ENCODE assay signal across 8 mouse cellular contexts in genomic region chr8:11727651-11728481, GRCm38 (mm10). TPM values are rescaled to one million over a fixed set of nuclear protein-coding genes. Genes with fewer than 3 reads are reported as not detected.
DNase-seq lines count a peak whose midpoint lies in the region; ATAC-seq lines count a peak whose summit lies in the region.

Gene Arhgef7, plus strand, starts transcription at chr8:11727721.

- no peaks in the 10 kb centered on the region for H3K9me3 ChIP-seq in embryonic facial prominence, embryonic 14.5 days (ENCODE audit: control insufficient read depth, low read length)
- no peaks in the 10 kb centered on the region for H3K9me3 ChIP-seq in limb, embryonic 11.5 days (ENCODE audit: control insufficient read depth, low read length)
- no peaks in the 10 kb centered on the region for H3K9me3 ChIP-seq in midbrain, embryonic 14.5 days (ENCODE audit: control insufficient read depth, low read length)

- H3K4me3 ChIP-seq in embryonic facial prominence, embryonic 14.5 days (ENCODE audit: low read depth, low read length) = peak within 1 kb of the TSS; percentile 71
- peak within 1 kb of the TSS; percentile 72 for H3K4me3 ChIP-seq in limb, embryonic 11.5 days (ENCODE audit: low read depth, low read length)
- H3K4me3 ChIP-seq in midbrain, embryonic 14.5 days (replicated peaks; ENCODE audit: low read depth, low read length) = peak within 1 kb of the TSS; percentile 76

- H3K4me2 ChIP-seq in embryonic facial prominence, embryonic 14.5 days (ENCODE audit: low read depth, low read length) = peak within 1 kb of the TSS; percentile 87
- peak within 1 kb of the TSS; percentile 64 for H3K4me2 ChIP-seq in limb, embryonic 11.5 days (ENCODE audit: low read depth, severe bottlenecking)
- peak within 1 kb of the TSS; percentile 74 for H3K4me2 ChIP-seq in midbrain, embryonic 14.5 days (ENCODE audit: low read length)

- peak within 1 kb of the TSS; percentile 79 for H3K9ac ChIP-seq in embryonic facial prominence, embryonic 14.5 days (ENCODE audit: low read depth, low read length)
- peak within 1 kb of the TSS; percentile 93 for H3K9ac ChIP-seq in limb, embryonic 11.5 days (ENCODE audit: low read length)
- peak within 1 kb of the TSS; percentile 98 for H3K9ac ChIP-seq in midbrain, embryonic 14.5 days (replicated peaks; ENCODE audit: low read length)

- H3K36me3 ChIP-seq in embryonic facial prominence, embryonic 14.5 days (ENCODE audit: control insufficient read depth, insufficient read depth, low read length) = no peaks in the 10 kb centered on the region
- H3K36me3 ChIP-seq in limb, embryonic 11.5 days (ENCODE audit: control insufficient read depth, insufficient read depth, low read length) = no peaks in the 10 kb centered on the region
- H3K36me3 ChIP-seq in midbrain, embryonic 14.5 days (ENCODE audit: control insufficient read depth, insufficient read depth, low read length) = no peaks in the 10 kb centered on the region

- 1% methylated on average over 23 of the region's 127 CpGs for WGBS in embryonic facial prominence, embryonic 14.5 days
- WGBS in limb, embryonic 11.5 days = under 1% methylated on average over 110 of the region's 127 CpGs
- under 1% methylated on average over 116 of the region's 127 CpGs for WGBS in midbrain, embryonic 14.5 days

- peaks cover 20% of the 10 kb centered on the region for H3K4me1 ChIP-seq in embryonic facial prominence, embryonic 14.5 days (ENCODE audit: control insufficient read depth, insufficient read depth, low read length)
- H3K4me1 ChIP-seq in limb, embryonic 11.5 days (ENCODE audit: control insufficient read depth, insufficient read depth, low read length) = peaks cover 26% of the 10 kb centered on the region
- H3K4me1 ChIP-seq in midbrain, embryonic 14.5 days (ENCODE audit: control insufficient read depth, insufficient read depth, low read length) = peaks cover 22% of the 10 kb centered on the region

- ATAC-seq in CD4-positive, CD25-positive, alpha-beta regulatory T cell, adult 4 months = no peak
- peak; percentile 86 for ATAC-seq in embryonic facial prominence, embryonic 14.5 days (ENCODE audit: low read depth)
- ATAC-seq in limb, embryonic 11.5 days (ENCODE audit: insufficient number of reproducible peaks, low FRiP score, low TSS enrichment, low read depth) = peak; percentile 75; the same call in 1 of the 2 replicates
- ATAC-seq in midbrain, embryonic 14.5 days (ENCODE audit: low FRiP score, low TSS enrichment) = peak; percentile 92

- peak within 1 kb of the TSS; percentile 84 for H3K27ac ChIP-seq in embryonic facial prominence, embryonic 14.5 days (replicated peaks; ENCODE audit: low read depth, low read length)
- peak within 1 kb of the TSS; percentile 82 for H3K27ac ChIP-seq in limb, embryonic 11.5 days (replicated peaks; ENCODE audit: low read depth, low read length)
- peak within 1 kb of the TSS; percentile 100 for H3K27ac ChIP-seq in midbrain, embryonic 14.5 days (replicated peaks; ENCODE audit: low read depth, low read length)

- peak; percentile 43 to 45 for DNase-seq in adrenal gland, postnatal 36 days
- DNase-seq in embryonic facial prominence, embryonic 14.5 days (ENCODE audit: low spot score) = peak; percentile 86
- DNase-seq in heart, adult 8-10 months (ENCODE audit: low spot score) = no peak
- peak; percentile 48 for DNase-seq in kidney, adult 9 months
- peak; percentile 74 for DNase-seq in limb, embryonic 11.5 days (ENCODE audit: low spot score)
- DNase-seq in midbrain, embryonic 14.5 days = peak; percentile 97
- DNase-seq in yolk sac, embryonic 10.5 days (ENCODE audit: low spot score) = peak; percentile 43

- H3K27me3 ChIP-seq in embryonic facial prominence, embryonic 14.5 days (replicated peaks; ENCODE audit: control insufficient read depth, insufficient read depth, low read length) = peaks cover 30% of the 10 kb centered on the region
- H3K27me3 ChIP-seq in limb, embryonic 11.5 days (ENCODE audit: control insufficient read depth, insufficient read depth, low read length) = peaks cover 4% of the 10 kb centered on the region
- H3K27me3 ChIP-seq in midbrain, embryonic 14.5 days (ENCODE audit: control insufficient read depth, insufficient read depth, low read length) = 0 out of 2 replicates have a peak, but pooled peaks cover 3% of the 10 kb centered on the region

RNA-seq across cellular contexts. Expression of gene Arhgef7, which starts in this region (rescaled TPM):
- 10 to 100 TPM; 33.2 to 42.6 TPM for polyA plus RNA-seq in CD4-positive, CD25-positive, alpha-beta regulatory T cell, adult 4 months (2017; shearing (Covaris generic))
- total RNA-seq in adrenal gland, postnatal 36 days (2021) = 10 to 100 TPM; 40.7 to 45.5 TPM
- 45.7 and 48.1 TPM in 2 replicates for polyA plus RNA-seq in embryonic facial prominence, embryonic 14.5 days (2014; fragmentation: Nextera tagmentation; extraction: Ambion mirVana)
- 100 to 1,000 TPM in 3 of 4 experiments, 10 to 100 TPM in 1; 93.9 to 119 (median 111) TPM for total RNA-seq in heart, adult 8-10 months (2022)
- 52.0 and 63.3 TPM in 2 replicates for polyA plus RNA-seq in limb, embryonic 11.5 days (2014; fragmentation: Nextera tagmentation; extraction: Ambion mirVana)
- 78.3 and 84.0 TPM in 2 replicates for polyA plus RNA-seq in midbrain, embryonic 14.5 days (2014; fragmentation: Nextera tagmentation; extraction: Ambion mirVana)
